Mouse (Mus musculus) left cerebral cortex, postnatal 10 days (tissue): ENCODE data around the gene Npat. TPM values are rescaled to one million over a fixed set of nuclear protein-coding genes. Genes with fewer than 3 reads are reported as not detected.

Source experiments
- DNase-seq, 2 experiments: peaks; one replicate each; pipeline ENCODE4 v3.0.0; 2021 to 2022; ENCODE audit warnings: low spot score in 2 of 2, mixed read lengths in 1 of 2; ENCODE audit errors: extremely low spot score in 1 of 2
- intact Hi-C: fragments of 180-260 bp; cut with DNase I; formaldehyde crosslinking; loops from one replicate; pipeline ENCODE4 v1.15.1; 2025
- total RNA-seq, 2 experiments: library from RNA; stranded (reverse); gene quantifications; 2 replicates each; pipeline ENCODE4 v1.2.3; 2021

The Npat gene
- 10 to 100 TPM; 14.8 to 15.2 TPM for total RNA-seq

DNA sequence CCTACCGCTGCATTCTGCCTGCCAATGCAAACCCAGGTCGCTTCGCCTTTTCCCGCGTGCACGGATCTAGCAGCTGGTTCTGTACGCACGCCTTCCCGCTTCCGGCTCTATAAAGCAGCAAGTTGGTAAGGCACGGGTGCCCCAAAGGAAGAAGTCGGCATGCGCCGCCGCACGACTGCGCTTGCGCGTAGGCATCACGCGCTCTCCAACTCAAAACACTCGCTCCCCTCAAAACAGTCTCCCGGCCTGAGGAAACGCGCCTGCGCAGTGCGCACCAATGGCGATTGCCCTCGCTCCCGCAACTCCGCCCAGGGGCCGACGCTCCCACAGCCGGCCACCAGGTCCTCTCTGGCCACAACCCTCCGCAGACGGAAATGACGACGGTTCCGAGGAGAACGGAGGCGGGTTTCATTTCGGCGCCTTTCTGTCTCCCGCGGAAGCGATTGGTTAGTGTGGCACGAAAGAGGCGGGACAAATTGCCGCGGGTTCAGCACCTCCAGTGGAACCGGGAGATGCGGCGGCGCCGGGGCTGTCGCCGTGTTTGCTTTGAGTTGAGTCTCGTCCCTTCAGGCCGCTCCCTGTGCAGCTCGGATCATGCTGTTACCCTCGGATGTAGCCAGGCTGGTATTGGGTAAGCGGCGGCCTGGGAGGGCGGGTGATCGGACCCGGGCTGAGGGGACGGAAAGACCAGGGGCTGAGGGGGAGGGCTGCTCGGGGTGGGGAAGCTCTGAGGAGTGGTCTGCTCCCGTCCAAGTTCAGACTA lies at the start of gene Npat, which contains the start of gene Atm:
Npat (plus strand) TSS at position 490 of the 763 bp plus-strand sequence.
Atm (minus strand) TSS at position 183 of the 763 bp plus-strand sequence.
- peak; percentile 99 to 100 for DNase-seq
- intact Hi-C loops = no loop called here

- DNase-seq = no peak
- intact Hi-C loops = no loop called here
Measured at GRCm38 (mm10) chr9:53508053-53508452, 28.8 kb upstream of the Npat start.

DNA sequence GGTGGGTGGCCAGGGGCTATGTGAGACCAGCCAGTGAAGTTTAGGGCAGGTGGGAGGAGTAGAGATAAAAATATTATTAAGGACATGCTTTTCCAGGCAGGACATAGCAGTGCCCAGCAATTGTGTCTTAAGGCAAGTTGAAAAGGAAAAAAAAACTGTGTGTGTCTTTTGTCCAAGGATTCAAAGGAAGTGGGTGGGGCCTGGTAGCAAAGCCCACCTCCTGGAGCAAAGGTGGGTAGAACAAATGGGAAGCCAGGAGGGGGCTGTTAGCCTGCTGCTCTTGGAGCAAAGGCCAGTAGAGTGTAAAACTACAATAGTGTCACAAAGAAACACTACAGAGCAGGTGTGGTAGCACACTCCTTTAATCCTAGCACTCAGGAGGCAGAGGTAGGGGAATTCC lies 22.8 kb upstream of the Npat start:
- intact Hi-C loops = no loop called here
- no peak for DNase-seq

- no peak for DNase-seq
- intact Hi-C loops = no loop called here
Measured at GRCm38 (mm10) chr9:53517373-53518009, 19.4 kb upstream of the Npat start.

GRCm38 (mm10) chr9:53535416-53536320 lies 1.2 kb upstream of the Npat start:
- no peak for DNase-seq

DNA sequence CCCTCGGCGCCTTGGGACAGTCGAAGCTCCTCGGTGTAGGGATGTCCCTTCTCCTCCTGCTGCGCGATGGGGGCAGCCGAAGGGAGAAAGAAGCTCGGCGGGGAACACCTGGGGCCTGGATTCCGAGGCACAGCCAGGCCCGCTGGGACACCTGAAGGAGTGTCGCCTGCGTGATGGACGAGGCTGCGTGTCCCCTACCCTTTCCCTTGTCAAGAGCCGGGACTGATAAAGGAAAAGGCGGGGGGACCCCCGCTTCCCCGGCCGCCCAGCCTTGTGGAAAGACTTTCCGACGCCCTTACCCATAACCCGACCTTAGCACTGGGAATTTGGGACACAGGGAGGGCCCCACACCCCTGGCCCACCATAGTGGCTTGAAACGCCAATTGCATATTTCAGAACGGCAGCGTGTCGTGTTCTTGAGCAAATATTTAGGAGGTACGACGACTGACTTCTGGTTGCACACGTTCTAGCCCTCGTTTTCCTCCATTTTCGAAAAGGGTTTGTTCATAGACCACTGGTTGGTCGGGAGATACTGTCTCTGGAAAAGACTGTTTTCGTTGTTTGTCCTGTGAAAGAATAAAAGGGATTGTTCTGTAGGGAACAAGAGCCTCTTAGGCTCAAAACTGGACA lies 604 bp downstream of the Npat start:
- intact Hi-C loops = no loop called here
- DNase-seq = peak in 1 of 2 experiments; percentile 11

More at GRCm38 (mm10) chr9:53535416-53536320, 1.2 kb upstream of the Npat start:
- intact Hi-C loops = no loop called here

DNA sequence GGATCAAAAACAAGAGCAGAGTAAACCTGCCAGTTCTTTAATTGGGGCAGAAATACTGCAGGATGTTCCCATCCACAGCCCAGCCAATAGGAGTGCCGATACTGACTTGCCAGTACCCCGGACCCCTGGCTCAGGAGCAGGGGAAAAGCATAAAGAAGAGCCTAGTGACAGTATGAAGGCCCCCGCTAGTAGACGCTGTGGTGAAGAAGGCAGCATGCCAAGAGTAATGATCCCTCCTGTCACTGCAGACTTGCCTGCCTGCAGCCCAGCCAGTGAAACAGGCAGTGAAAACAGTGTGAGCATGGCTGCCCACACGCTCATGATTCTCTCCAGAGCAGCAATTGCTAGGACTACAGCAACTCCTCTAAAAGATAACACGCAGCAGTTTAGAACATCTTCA lies 33.8 kb downstream of the Npat start:
- intact Hi-C loops = no loop called here

GRCm38 (mm10) chr9:53572516-53573307 lies 35.9 kb downstream of the Npat start:
- intact Hi-C loops = no loop called here

More for the DNA sequence above, 33.8 kb downstream of the Npat start:
- DNase-seq = peak in 1 of 2 experiments; percentile 21

DNA sequence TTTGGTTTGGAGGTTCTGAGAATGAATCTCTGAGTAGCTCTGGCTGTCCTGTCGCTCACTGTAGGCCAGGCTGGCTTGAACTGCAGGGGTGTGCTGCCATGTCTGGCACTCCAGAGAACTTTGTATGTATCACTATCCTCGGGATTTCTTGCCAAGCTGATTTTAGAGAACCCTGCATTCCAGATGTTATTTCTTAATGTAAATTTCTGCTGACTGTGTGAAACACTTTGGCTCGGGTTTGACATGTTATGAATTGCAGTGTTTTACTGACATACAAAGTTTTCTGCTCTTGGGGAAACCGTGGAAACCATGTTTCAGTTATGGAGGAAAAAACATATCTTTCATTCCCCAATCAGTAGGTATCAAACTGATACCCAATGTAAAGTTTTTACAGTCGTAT lies 38.9 kb downstream of the Npat start:
- no peak for DNase-seq
- intact Hi-C loops = no loop called here

More at GRCm38 (mm10) chr9:53572516-53573307, 35.9 kb downstream of the Npat start:
- no peak for DNase-seq

DNA sequence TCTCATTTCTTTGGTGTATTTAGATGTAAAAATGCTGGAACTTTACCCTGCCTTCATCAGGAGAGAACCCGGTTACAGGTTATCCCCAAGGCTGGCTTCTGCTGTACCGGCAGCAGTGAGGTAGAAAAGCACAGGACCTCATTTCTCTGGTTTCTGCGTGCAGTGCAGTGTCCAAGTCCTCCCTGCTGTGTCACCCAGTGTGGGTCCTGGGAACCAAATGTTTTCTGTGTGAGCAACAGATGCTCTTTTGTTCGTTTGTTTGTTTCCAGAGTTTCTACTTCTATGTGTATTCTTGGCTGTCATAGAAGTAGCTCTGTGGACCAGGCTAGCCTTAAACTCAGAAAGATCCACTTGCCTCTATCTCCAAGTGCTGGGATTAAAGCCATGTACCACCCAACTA lies 45.0 kb downstream of the Npat start:
- intact Hi-C loops = no loop called here
- DNase-seq = no peak

GRCm38 (mm10) chr9:53594764-53595163 lies 57.9 kb downstream of the Npat start:
- DNase-seq = peak; percentile 33 to 67
- intact Hi-C loops = no loop called here

DNA sequence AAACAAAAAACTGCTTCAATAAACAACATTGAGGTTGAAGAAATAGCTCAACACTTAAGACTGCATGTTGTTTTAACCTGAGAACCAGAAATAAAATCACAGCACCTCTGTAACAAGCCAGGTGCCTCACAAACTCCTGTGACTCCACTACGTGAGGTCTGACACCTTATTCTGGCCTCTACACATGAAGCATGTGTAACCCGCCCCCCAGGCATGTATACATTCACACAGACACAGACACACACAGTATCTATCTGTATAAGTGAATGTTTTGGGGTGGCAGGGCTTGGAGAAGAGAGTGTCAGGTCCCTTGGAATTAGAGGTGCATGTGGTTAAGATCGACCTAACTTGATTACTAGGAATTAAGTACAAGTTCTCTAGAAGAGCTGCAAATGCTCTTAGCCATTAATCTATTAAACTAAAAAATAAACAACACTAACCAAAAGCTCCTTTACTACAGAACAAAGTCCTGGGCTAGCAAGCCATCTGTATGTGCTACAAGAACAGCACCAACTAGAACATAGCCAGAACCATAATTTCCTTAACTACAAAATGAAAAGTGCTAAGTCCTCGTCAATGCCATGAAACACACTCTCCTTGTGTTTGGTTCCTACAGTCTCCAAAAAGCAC lies 60.2 kb downstream of the Npat start:
- intact Hi-C loops = no loop called here
- DNase-seq = no peak

DNA sequence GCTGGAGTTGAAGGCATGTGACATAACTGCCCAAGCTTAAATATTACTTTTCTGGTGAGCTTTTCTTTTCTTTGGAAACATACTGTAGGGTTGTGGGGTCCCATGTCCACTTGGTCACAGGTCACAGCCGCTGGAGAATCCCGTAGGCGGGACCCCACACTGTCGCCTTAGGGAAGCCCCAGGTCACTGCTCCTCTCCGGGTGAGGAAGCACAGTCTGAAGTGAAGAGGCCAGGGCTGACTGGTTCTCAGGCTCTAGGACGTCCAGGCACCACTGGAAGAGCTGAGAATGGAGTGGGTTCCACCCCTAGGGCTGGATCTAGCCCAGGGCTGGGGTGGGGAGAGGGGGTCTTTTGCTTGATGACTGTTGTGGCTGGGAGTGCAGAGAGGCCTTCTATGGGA lies 61.8 kb downstream of the Npat start:
- intact Hi-C loops = no loop called here
- DNase-seq = no peak

DNA sequence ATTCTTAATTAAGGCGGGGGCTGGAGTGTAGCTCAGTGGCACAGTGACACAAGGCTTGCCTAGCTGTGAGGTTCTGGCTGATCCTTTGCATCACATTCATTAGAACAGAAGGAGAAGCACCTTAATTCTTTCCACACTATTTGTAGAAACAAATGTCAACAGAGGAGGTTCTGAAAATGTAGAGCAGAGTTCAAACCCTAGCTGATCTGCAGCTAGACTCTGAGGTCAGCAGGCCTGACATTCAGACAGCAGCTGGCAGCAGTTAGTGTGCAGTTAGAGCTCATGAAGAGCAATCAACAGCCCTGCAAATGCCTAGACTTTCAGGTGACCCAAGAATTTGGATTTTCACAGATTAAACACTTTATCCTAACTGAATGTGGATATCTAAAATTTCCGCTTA lies 64.7 kb downstream of the Npat start:
- DNase-seq = no peak
- intact Hi-C loops = no loop called here

DNA sequence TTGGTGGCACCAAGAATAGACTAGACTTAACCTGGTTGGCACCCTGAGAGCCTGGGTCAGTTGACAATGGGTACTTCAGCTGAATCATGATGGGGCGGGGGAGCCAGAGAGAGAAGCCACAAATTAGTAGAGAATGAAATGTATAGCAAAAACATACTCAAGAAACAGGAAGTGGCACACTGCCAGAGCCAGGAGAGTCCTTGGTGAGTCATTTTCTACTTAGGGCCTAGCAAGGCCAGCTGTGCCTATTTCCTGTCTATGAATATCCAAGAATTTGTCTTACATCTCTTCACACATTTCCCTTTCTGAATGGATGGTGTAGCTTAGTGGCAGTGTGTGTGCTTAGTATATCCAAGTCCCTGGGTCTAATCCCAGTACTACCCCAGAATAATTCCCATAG lies 66.5 kb downstream of the Npat start:
- peak in 1 of 2 experiments; percentile 45 for DNase-seq
- intact Hi-C loops = no loop called here

- no peak for DNase-seq
- intact Hi-C loops = no loop called here
Measured at GRCm38 (mm10) chr9:53603849-53604248, 67.0 kb downstream of the Npat start.

GRCm38 (mm10) chr9:53604954-53605353 lies 68.1 kb downstream of the Npat start:
- intact Hi-C loops = no loop called here
- peak in 1 of 2 experiments; percentile 22 for DNase-seq

DNA sequence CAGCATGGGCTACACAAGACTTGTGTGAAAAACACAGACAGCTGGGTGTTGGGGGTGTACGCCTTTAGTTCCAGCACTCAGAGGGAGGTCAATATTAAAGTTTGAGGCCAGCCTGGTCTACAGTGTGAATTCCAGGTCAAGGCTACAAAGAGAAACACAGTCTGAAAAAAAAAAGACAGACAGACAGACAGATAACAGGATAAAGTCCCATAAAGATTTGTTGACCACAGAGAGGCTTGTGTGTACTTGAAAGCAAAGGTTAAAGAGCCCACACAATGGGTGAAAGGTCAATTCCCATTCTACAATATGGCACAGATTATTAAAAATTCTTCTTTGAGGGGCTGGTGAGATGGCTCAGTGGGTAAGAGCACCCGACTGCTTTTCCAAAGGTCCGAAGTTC lies 70.3 kb downstream of the Npat start:
- no peak for DNase-seq
- intact Hi-C loops = no loop called here
